Mouse (Mus musculus) liver, embryonic 16.5 days (tissue): ENCODE results near the gene Sort1. TPM values are rescaled to one million over a fixed set of nuclear protein-coding genes. Genes with fewer than 3 reads are reported as not detected.
"Not testable (repeated sequence)": the region's sequence is repeated elsewhere in the genome, so short reads cannot be mapped to it uniquely, and the experiment has no call there.

Experiments
- ATAC-seq: fragments of 200-750 bp; cut with Nextera tagmentation; 2 replicates; pipeline ENCODE4 v1.8.0; 2017; ENCODE audit warnings: low read depth, mild to moderate bottlenecking, moderate number of reproducible peaks, moderate library complexity
- H3K27ac ChIP-seq: fragments of 300-500 bp; sonication (generic); 2 replicates; pipeline ENCODE4 v1.5.1; 2014; ENCODE audit warnings: mild to moderate bottlenecking, low read length
- H3K27me3 ChIP-seq: fragments of 300-500 bp; sonication (generic); 2 replicates; pipeline ENCODE4 v1.6.1; 2014; ENCODE audit warnings: low read depth, low read length, mixed read lengths; ENCODE audit not compliant: control insufficient read depth, insufficient read depth
- H3K36me3 ChIP-seq: fragments of 300-500 bp; sonication (generic); 2 replicates; pipeline ENCODE4 v1.6.1; 2014; ENCODE audit warnings: mild to moderate bottlenecking; ENCODE audit not compliant: control insufficient read depth, insufficient read depth
- H3K4me1 ChIP-seq: fragments of 300-500 bp; sonication (generic); 2 replicates; pipeline ENCODE4 v1.6.1; 2014; ENCODE audit warnings: low read depth, low read length, mixed read lengths; ENCODE audit not compliant: control insufficient read depth
- H3K4me2 ChIP-seq: fragments of 300-500 bp; sonication (generic); 2 replicates; pipeline ENCODE4 v1.6.1; 2014; ENCODE audit warnings: low read depth, low read length, mixed read lengths
- H3K4me3 ChIP-seq: fragments of 300-500 bp; sonication (generic); 2 replicates; pipeline ENCODE4 v1.5.1; 2014; ENCODE audit warnings: low read depth, mild to moderate bottlenecking, low read length
- H3K9ac ChIP-seq: fragments of 300-500 bp; sonication (generic); 2 replicates; pipeline ENCODE4 v1.6.1; 2014; ENCODE audit warnings: low read depth, low read length
- H3K9me3 ChIP-seq: fragments of 300-500 bp; sonication (generic); replicated peaks from 2 replicates; pipeline ENCODE4 v1.6.1; 2016; ENCODE audit warnings: low read length; ENCODE audit not compliant: control insufficient read depth
- WGBS: fragments of 180-500 bp; shearing (Covaris S2); extraction: QIAGEN DNeasy Blood & Tissue Kit; methylation state at CpG from one replicate; pipeline ENCODE4 v1.1.7; 2014; ENCODE audit not compliant: insufficient replicate concordance; 5-methylcytosine and 5-hydroxymethylcytosine counted together
- polyA plus RNA-seq: library from polyadenylated mRNA; unstranded; fragments of >200 nt; fragmentation: Nextera tagmentation; extraction: Ambion mirVana; gene quantifications from 2 replicates; pipeline ENCODE4 v1.2.1, GENCODE M21; 2015

Sort1 gene
- polyA plus RNA-seq: 1.8 and 2.5 TPM in 2 replicates

DNA sequence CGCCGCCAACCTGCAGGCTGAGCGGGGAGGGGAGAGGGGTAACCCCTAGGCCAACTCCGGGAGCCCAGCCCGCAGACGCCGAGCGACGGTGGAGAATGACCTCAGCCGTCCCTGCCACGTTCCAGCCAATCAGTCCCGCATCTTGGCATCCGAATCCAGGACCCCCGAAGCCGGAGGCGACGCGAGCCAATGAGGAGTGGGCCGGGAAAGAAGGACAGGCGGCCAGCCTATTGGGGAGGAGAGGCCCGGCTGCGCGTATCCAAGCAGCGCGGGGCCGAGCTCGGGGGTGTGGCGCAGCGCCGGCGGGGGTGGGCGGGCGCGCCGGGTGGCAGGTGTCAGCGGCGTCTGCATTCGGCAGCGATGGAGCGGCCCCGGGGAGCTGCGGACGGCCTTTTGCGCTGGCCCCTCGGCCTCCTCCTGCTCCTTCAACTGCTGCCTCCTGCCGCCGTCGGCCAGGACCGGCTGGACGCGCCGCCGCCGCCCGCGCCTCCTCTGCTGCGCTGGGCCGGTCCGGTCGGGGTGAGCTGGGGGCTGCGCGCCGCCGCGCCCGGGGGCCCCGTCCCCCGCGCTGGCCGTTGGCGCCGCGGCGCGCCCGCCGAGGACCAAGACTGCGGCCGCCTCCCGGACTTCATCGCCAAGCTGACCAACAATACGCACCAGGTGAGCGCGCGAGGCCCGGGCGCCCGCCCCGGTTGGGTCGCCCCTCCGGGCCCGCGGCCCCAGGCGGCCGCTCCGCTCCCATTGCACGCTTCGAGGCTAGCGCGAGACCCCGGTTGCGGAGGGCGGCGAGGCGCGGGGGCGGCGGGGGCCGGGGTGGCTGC is at the start of gene Sort1:
TSS of gene Sort1 (plus strand) at position 302 of the 821 bp plus-strand sequence.
- H3K4me3 ChIP-seq: peak within 1 kb of the TSS; percentile 70
- peak within 1 kb of the TSS; percentile 75 for H3K4me2 ChIP-seq
- peak within 1 kb of the TSS; percentile 29 for H3K27ac ChIP-seq
- no peaks in the 10 kb centered on the region for H3K9me3 ChIP-seq
- peaks cover 1% of the 10 kb centered on the region; the same call in 1 of the 2 replicates for H3K36me3 ChIP-seq
- H3K4me1 ChIP-seq: peaks cover 19% of the 10 kb centered on the region
- H3K27me3 ChIP-seq: peaks cover 30% of the 10 kb centered on the region
- WGBS: under 1% methylated on average over 103 of the region's 109 CpGs
- peak within 1 kb of the TSS; percentile 68 for H3K9ac ChIP-seq
- peak; percentile 89 for ATAC-seq

DNA sequence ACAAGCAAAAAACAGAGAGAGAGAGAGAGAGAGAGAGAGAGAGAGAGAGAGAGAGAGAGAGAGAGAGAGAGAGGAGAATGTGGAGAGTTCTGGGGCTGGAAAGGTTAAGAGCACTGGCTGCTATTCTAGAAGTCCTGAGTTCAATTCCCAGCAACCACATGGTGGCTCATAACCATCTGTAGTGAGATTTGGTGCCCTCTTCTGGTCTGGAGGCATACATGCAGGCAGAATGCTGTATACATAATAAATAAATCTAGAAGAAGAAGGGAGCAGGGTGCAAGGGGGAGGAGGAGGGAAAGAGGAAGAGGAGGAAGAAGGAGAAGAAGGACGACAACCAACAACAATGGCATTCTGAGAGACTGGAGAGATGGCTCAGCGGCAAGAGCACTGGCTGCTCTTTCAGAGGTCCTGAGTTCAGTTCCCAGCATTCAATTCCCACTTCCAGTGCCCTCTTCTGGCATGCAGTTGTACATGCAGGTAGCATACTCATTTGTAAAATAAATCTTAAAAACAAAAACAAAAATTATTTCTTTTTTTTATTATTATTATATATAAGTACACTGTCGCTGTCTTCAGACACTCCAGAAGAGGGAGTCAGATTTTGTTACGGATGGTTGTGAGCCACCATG is 46.3 kb upstream of the Sort1 start:
- H3K4me3 ChIP-seq, H3K27me3 ChIP-seq, H3K4me1 ChIP-seq, H3K4me2 ChIP-seq, H3K9ac ChIP-seq, H3K27ac ChIP-seq, H3K9me3 ChIP-seq, ATAC-seq, H3K36me3 ChIP-seq: not testable (repeated sequence)
- WGBS: 68% methylated on average over 4 of the region's 4 CpGs

DNA sequence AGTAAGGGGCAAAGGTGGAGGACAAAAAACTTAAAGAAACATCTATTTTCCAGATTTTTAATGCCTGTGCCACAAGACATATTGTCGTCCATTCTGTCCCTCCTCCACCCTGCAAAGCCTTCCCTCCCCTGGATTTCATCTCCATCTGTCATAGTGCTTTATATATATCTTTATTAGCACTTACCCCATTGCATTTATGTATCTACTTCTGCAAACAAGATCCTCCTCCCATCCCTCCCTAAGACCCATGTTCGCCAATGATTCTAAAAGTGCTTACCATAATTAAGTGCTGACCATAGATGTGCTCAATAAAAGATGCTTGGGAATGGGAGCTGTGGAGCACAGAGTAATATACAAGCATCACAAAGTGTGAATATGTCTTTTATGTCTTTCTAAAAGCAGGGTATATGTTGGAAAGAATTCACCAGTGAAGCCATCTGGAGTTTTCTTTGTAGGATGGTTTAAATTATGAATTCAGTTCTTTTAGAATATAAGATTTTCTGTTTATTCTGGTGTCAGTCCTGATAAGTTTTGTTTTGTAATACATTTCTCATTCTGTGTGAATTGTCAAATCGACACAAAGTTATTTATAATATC is 42.5 kb upstream of the Sort1 start:
- Histone ChIP-seq H3K27ac (no peak overlapping the region), H3K4me3 (no peak overlapping the region), H3K36me3 (no peaks in the 10 kb centered on the region), H3K9me3 (no peaks in the 10 kb centered on the region), H3K9ac (no peak overlapping the region), H3K4me1 (no peaks in the 10 kb centered on the region), H3K4me2 (no peak overlapping the region), H3K27me3 (no peaks in the 10 kb centered on the region)
- no peak for ATAC-seq
- 66% methylated on average over 3 of the region's 3 CpGs for WGBS

DNA sequence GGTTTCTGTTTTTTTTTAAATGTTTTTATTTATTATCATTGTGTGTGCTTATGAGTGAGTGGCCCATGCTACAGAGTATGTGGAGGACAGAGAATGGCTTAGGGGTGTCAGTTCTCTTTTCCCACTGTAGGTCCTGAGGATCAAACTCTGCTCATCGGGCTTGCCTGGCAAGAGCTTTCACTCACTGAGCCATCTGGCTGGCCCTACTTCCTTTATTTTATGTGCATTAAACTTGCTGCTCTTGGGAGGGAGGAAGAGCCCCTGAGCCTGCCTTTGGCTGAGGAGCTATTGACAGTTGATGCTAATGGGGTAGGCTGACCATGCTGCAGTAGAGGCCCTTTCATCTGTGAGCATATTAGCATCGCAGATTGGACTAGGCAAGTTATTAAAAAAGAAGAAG is 37.0 kb upstream of the Sort1 start:
- Histone ChIP-seq H3K36me3 (no peaks in the 10 kb centered on the region), H3K27me3 (no peaks in the 10 kb centered on the region), H3K4me2 (no peak overlapping the region), H3K4me1 (no peaks in the 10 kb centered on the region), H3K27ac (no peak overlapping the region), H3K9ac (no peak overlapping the region), H3K4me3 (no peak overlapping the region), H3K9me3 (no peaks in the 10 kb centered on the region)
- WGBS: 50% methylated on average over 2 of the region's 2 CpGs
- no peak for ATAC-seq

DNA sequence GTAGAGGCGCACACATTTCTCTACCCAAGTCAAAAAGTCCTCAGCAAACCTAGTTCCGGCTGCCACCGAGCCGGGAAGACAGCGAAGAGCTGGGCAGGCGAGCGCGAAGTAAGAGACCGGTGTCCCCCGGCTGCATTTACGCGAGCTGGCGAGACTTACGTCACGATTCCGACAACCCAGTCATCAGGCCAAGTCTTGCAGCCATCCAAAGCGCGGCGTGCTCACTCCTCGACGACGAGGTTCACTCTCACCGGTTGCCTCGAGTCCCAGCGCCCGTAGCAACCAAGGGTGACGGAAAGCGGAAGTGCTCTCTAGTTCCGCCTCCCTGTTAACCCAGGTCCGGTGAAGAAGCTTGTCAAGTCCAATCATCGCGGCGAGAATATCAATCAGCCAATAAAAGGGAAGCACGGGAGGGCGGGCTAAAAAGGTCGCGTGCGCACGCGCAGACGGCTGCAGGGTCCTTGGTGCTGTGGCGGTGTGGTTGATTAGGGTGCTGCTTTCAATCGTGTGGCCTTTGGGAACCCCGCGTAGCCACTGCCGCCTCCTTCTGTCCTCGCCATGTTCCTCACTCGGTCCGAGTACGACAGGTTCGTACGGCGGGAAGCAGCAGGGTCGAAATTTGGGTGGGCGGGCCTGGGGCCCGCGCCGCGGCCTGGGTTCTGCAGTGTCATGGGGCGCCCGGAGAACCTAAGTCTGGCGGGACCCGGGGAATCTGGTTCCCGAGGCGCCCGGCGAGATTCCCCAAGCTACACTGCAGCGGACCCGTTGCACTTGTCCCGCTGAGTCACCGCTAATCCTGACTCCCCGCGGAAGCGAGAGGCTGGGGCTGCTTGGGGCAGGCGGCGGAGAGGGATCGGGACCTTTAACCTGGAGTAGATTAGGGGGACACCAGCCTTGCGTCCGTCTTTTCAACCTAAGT is 26.9 kb upstream of the Sort1 start, which contains the start of gene Psma5:
TSS of gene Psma5 (plus strand) at position 208 of the 919 bp plus-strand sequence.
- Histone ChIP-seq H3K27me3 (no peaks in the 10 kb centered on the region), H3K36me3 (peaks cover 3% of the 10 kb centered on the region; the same call in 1 of the 2 replicates), H3K4me2 (peak within 1 kb of the TSS; percentile 86), H3K4me3 (peak within 1 kb of the TSS; percentile 80), H3K9ac (peak within 1 kb of the TSS; percentile 91), H3K9me3 (no peaks in the 10 kb centered on the region), H3K27ac (peak within 1 kb of the TSS; percentile 87), H3K4me1 (peaks cover 14% of the 10 kb centered on the region)
- ATAC-seq: peak; percentile 97
- WGBS: under 1% methylated on average over 79 of the region's 79 CpGs

DNA sequence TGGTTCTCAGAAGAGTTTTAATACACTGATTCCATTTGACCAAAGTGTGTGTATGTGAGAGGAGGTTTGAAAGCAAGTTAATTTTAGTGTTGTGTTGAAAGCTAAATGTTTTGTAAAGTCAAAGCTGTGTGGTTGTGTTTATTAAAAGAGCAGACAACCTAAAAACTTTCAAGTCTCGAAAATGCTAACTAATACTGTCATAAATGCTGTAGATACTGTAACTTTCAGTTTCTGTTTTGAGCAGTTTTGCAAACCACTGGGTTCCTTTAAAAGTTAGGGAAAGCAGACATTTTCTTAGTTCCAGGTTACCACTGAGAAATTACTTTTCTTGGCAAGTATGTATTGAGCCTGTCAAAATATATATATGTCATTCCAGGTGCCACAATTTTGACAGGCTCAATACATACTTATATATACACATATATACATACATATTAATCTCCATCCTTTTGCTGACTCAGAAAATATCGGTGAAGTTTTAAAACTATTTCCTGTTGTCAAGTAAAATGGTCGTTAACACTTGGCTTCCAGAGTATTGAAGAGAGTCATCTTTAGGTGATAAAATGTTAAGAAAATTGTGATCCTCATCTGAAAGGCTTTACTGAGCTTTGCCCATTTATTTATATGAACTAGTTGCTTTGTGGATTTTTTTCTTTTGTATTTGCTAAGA is 25.9 kb upstream of the Sort1 start:
- Histone ChIP-seq H3K4me3 (peak overlapping the region; percentile 80), H3K4me1 (peaks cover 14% of the 10 kb centered on the region), H3K4me2 (peak overlapping the region; percentile 77), H3K36me3 (peaks cover 9% of the 10 kb centered on the region; the same call in 1 of the 2 replicates), H3K27me3 (no peaks in the 10 kb centered on the region), H3K9me3 (no peaks in the 10 kb centered on the region), H3K9ac (peak overlapping the region; percentile 91), H3K27ac (peak overlapping the region; percentile 87)
- WGBS: 20% methylated on average over 3 of the region's 3 CpGs
- no peak for ATAC-seq

DNA sequence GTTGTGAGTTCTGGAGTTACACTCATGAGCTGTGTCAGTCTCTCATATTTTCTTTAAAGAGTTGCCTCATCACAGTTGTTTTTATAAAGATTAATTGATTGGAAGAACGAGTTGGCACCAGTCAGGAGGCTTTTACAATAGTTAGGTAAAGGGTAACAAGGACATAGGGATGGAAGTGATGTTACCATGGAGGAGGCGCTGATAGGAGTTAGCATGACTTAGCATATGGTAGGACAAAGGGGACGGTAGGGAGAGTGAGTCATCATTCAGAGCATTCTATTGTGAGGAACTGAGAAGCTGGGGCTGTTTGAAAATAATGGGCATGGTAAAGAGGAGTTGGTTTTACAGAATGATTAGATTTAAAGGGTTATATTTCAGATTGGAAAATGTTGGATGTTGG is 24.6 kb upstream of the Sort1 start:
- Histone ChIP-seq H3K27ac (no peak overlapping the region), H3K4me3 (no peak overlapping the region), H3K4me2 (peak overlapping the region; percentile 77; the same call in 1 of the 2 replicates), H3K9me3 (no peaks in the 10 kb centered on the region), H3K9ac (no peak overlapping the region), H3K4me1 (peaks cover 14% of the 10 kb centered on the region), H3K36me3 (peaks cover 10% of the 10 kb centered on the region; the same call in 1 of the 2 replicates), H3K27me3 (no peaks in the 10 kb centered on the region)
- no peak for ATAC-seq
- 30% methylated on average over 3 of the region's 3 CpGs for WGBS

DNA sequence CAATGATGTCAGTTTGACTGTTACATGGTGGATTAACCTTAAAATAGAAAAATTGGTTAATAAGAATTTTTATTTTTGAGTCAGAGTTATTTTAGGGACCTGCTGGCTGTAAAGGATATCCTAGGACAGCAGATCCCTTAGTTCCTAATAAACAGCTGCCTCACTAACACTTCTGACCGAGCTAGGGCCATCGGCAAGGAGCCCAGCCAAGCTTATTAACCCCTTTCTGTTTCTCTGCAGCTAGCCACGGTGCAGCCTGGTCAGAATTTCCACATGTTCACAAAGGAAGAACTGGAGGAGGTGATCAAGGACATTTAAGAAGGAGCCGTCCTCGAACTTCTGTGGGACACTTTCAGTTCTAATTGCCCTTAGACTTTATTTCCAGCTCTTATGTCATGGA is 4.4 kb upstream of the Sort1 start:
- Histone ChIP-seq H3K4me1 (peaks cover 11% of the 10 kb centered on the region), H3K27me3 (peaks cover 16% of the 10 kb centered on the region)
- H3K9ac ChIP-seq, H3K4me2 ChIP-seq, H3K4me3 ChIP-seq, ATAC-seq, H3K36me3 ChIP-seq, H3K27ac ChIP-seq, H3K9me3 ChIP-seq: not testable (repeated sequence)
- 77% methylated on average over 5 of the region's 5 CpGs for WGBS
